Mouse (Mus musculus) intestine, embryonic 15.5 days (tissue): Measurements from ENCODE around the gene Rho. TPM values are rescaled to one million over a fixed set of nuclear protein-coding genes. Genes with fewer than 3 reads are reported as not detected.

Experiments used
- ATAC-seq: fragments of 200-750 bp; cut with Nextera tagmentation; 2 replicates; pipeline ENCODE4 v1.8.0; 2017; ENCODE audit warnings: moderate TSS enrichment, moderate library complexity
- H3K27ac ChIP-seq: fragments of 300-500 bp; sonication (generic); 2 replicates; pipeline ENCODE4 v1.5.1; 2015; ENCODE audit warnings: mild to moderate bottlenecking, inconsistent platforms
- H3K27me3 ChIP-seq: fragments of 300-500 bp; sonication (generic); replicated peaks from 2 replicates; pipeline ENCODE4 v1.6.1; 2015; ENCODE audit warnings: inconsistent platforms
- H3K36me3 ChIP-seq: fragments of 300-500 bp; sonication (generic); 2 replicates; pipeline ENCODE4 v1.6.1; 2015; ENCODE audit warnings: inconsistent platforms
- H3K4me1 ChIP-seq: fragments of 300-500 bp; sonication (generic); replicated peaks from 2 replicates; pipeline ENCODE4 v1.6.1; 2015; ENCODE audit warnings: inconsistent platforms
- H3K4me2 ChIP-seq: fragments of 300-500 bp; sonication (generic); replicated peaks from 2 replicates; pipeline ENCODE4 v1.6.1; 2015; ENCODE audit warnings: mild to moderate bottlenecking, inconsistent platforms
- H3K4me3 ChIP-seq: fragments of 300-500 bp; sonication (generic); replicated peaks from 2 replicates; pipeline ENCODE4 v1.5.1; 2015; ENCODE audit warnings: inconsistent platforms
- H3K9ac ChIP-seq: fragments of 300-500 bp; sonication (generic); 2 replicates; pipeline ENCODE4 v1.6.1; 2015; ENCODE audit warnings: inconsistent platforms
- H3K9me3 ChIP-seq: fragments of 300-500 bp; sonication (generic); 2 replicates; pipeline ENCODE4 v1.6.1; 2016; ENCODE audit warnings: inconsistent platforms
- WGBS: fragments of 180-500 bp; shearing (Covaris S2); methylation state at CpG from one replicate; pipeline ENCODE4 v1.1.7; 2015; 5-methylcytosine and 5-hydroxymethylcytosine counted together
- polyA plus RNA-seq: library from polyadenylated mRNA; unstranded; fragments of >200 nt; fragmentation: Nextera tagmentation; extraction: Ambion mirVana; gene quantifications from 2 replicates; pipeline ENCODE4 v1.2.1, GENCODE M21; 2015

The Rho gene
- polyA plus RNA-seq, 1 experiment from 2014 or later: 0.05 TPM

GRCm38 (mm10) chr6:115901489-115901931 lies 30.0 kb upstream of the Rho start:
- peaks cover 8% of the 10 kb centered on the region for H3K36me3 ChIP-seq
- H3K27ac ChIP-seq: peak overlapping the region; percentile 17; the same call in 1 of the 2 replicates
- H3K9ac ChIP-seq: no peak overlapping the region
- ATAC-seq: peak; percentile 31; the same call in 1 of the 2 replicates
- H3K9me3 ChIP-seq: no peaks in the 10 kb centered on the region
- WGBS: 77% methylated on average over 8 of the region's 8 CpGs
- H3K27me3 ChIP-seq: no peaks in the 10 kb centered on the region
- H3K4me3 ChIP-seq: no peak overlapping the region
- no peak overlapping the region for H3K4me2 ChIP-seq
- 0 out of 2 replicates have a peak, but pooled peaks cover 8% of the 10 kb centered on the region for H3K4me1 ChIP-seq

GRCm38 (mm10) chr6:115902545-115902944 lies 29.0 kb upstream of the Rho start:
- WGBS: 79% methylated on average over 3 of the region's 3 CpGs
- Histone ChIP-seq H3K27me3 (no peaks in the 10 kb centered on the region), H3K4me3 (no peak overlapping the region), H3K4me2 (no peak overlapping the region), H3K9ac (no peak overlapping the region), H3K27ac (no peak overlapping the region), H3K9me3 (no peaks in the 10 kb centered on the region), H3K4me1 (0 out of 2 replicates have a peak, but pooled peaks cover 8% of the 10 kb centered on the region), H3K36me3 (peaks cover 9% of the 10 kb centered on the region)
- ATAC-seq: no peak

- H3K36me3 ChIP-seq: peaks cover 7% of the 10 kb centered on the region
- H3K27me3 ChIP-seq: no peaks in the 10 kb centered on the region
- 0 out of 2 replicates have a peak, but pooled peaks cover 8% of the 10 kb centered on the region for H3K4me1 ChIP-seq
- H3K9me3 ChIP-seq: no peaks in the 10 kb centered on the region
- no peak overlapping the region for H3K4me3 ChIP-seq
- 85% methylated on average over 6 of the region's 6 CpGs for WGBS
- no peak overlapping the region for H3K4me2 ChIP-seq
- no peak for ATAC-seq
- H3K27ac ChIP-seq: no peak overlapping the region
- H3K9ac ChIP-seq: no peak overlapping the region
Measured at GRCm38 (mm10) chr6:115905568-115905967, 26.0 kb upstream of the Rho start.

GRCm38 (mm10) chr6:115906455-115906854 lies 25.1 kb upstream of the Rho start:
- Histone ChIP-seq H3K27ac (no peak overlapping the region), H3K27me3 (no peaks in the 10 kb centered on the region), H3K4me2 (no peak overlapping the region), H3K9ac (no peak overlapping the region), H3K4me3 (no peak overlapping the region), H3K9me3 (no peaks in the 10 kb centered on the region), H3K4me1 (0 out of 2 replicates have a peak, but pooled peaks cover 7% of the 10 kb centered on the region), H3K36me3 (peaks cover 7% of the 10 kb centered on the region)
- 74% methylated on average over 1 of the region's 1 CpGs for WGBS
- ATAC-seq: no peak

GRCm38 (mm10) chr6:115906871-115907270 lies 24.7 kb upstream of the Rho start:
- H3K9me3 ChIP-seq: no peaks in the 10 kb centered on the region
- 0 out of 2 replicates have a peak, but pooled peaks cover 3% of the 10 kb centered on the region for H3K4me1 ChIP-seq
- H3K36me3 ChIP-seq: peaks cover 7% of the 10 kb centered on the region
- WGBS: 68% methylated on average over 2 of the region's 2 CpGs
- H3K4me2 ChIP-seq: no peak overlapping the region
- no peaks in the 10 kb centered on the region for H3K27me3 ChIP-seq
- H3K9ac ChIP-seq: no peak overlapping the region
- no peak overlapping the region for H3K27ac ChIP-seq
- no peak for ATAC-seq
- no peak overlapping the region for H3K4me3 ChIP-seq

GRCm38 (mm10) chr6:115908421-115908982 lies 23.0 kb upstream of the Rho start:
- no peaks in the 10 kb centered on the region for H3K9me3 ChIP-seq
- no peaks in the 10 kb centered on the region for H3K4me1 ChIP-seq
- H3K27ac ChIP-seq: no peak overlapping the region
- no peak overlapping the region for H3K9ac ChIP-seq
- H3K36me3 ChIP-seq: peaks cover 7% of the 10 kb centered on the region
- H3K4me2 ChIP-seq: no peak overlapping the region
- H3K4me3 ChIP-seq: no peak overlapping the region
- H3K27me3 ChIP-seq: no peaks in the 10 kb centered on the region
- 49% methylated on average over 6 of the region's 6 CpGs for WGBS
- ATAC-seq: peak; percentile 26; the same call in 1 of the 2 replicates

- no peak for ATAC-seq
- WGBS: 80% methylated on average over 3 of the region's 3 CpGs
Measured at GRCm38 (mm10) chr6:115909052-115909451, 22.5 kb upstream of the Rho start.

GRCm38 (mm10) chr6:115909940-115910339 lies 21.6 kb upstream of the Rho start:
- Histone ChIP-seq H3K4me3 (no peak overlapping the region), H3K9me3 (no peaks in the 10 kb centered on the region), H3K9ac (no peak overlapping the region), H3K4me2 (no peak overlapping the region), H3K27ac (no peak overlapping the region; the same call in 1 of the 2 replicates), H3K4me1 (no peaks in the 10 kb centered on the region), H3K27me3 (no peaks in the 10 kb centered on the region), H3K36me3 (peaks cover 7% of the 10 kb centered on the region)
- peak; percentile 44; the same call in 1 of the 2 replicates for ATAC-seq
- 55% methylated on average over 8 of the region's 8 CpGs for WGBS

More at GRCm38 (mm10) chr6:115909052-115909451, 22.5 kb upstream of the Rho start:
- no peaks in the 10 kb centered on the region for H3K9me3 ChIP-seq
- H3K4me2 ChIP-seq: no peak overlapping the region
- H3K4me1 ChIP-seq: no peaks in the 10 kb centered on the region
- H3K27ac ChIP-seq: no peak overlapping the region
- H3K4me3 ChIP-seq: no peak overlapping the region
- H3K27me3 ChIP-seq: no peaks in the 10 kb centered on the region
- no peak overlapping the region for H3K9ac ChIP-seq
- peaks cover 7% of the 10 kb centered on the region for H3K36me3 ChIP-seq

GRCm38 (mm10) chr6:115911763-115912162 lies 19.8 kb upstream of the Rho start:
- Histone ChIP-seq H3K9ac (no peak overlapping the region), H3K4me3 (no peak overlapping the region), H3K27ac (no peak overlapping the region), H3K4me2 (no peak overlapping the region), H3K27me3 (no peaks in the 10 kb centered on the region), H3K36me3 (no peaks in the 10 kb centered on the region), H3K9me3 (no peaks in the 10 kb centered on the region), H3K4me1 (no peaks in the 10 kb centered on the region)
- no peak for ATAC-seq
- 83% methylated on average over 6 of the region's 6 CpGs for WGBS

GRCm38 (mm10) chr6:115913482-115913881 lies 18.1 kb upstream of the Rho start:
- Histone ChIP-seq H3K4me3 (no peak overlapping the region), H3K9me3 (no peaks in the 10 kb centered on the region), H3K4me1 (no peaks in the 10 kb centered on the region), H3K36me3 (no peaks in the 10 kb centered on the region), H3K4me2 (no peak overlapping the region), H3K27me3 (no peaks in the 10 kb centered on the region), H3K9ac (no peak overlapping the region), H3K27ac (no peak overlapping the region)
- ATAC-seq: no peak
- WGBS: 86% methylated on average over 10 of the region's 10 CpGs

- no peaks in the 10 kb centered on the region for H3K27me3 ChIP-seq
- H3K9me3 ChIP-seq: no peaks in the 10 kb centered on the region
- H3K27ac ChIP-seq: no peak overlapping the region
- 87% methylated on average over 15 of the region's 15 CpGs for WGBS
- H3K4me1 ChIP-seq: no peaks in the 10 kb centered on the region
- H3K4me2 ChIP-seq: no peak overlapping the region
- H3K9ac ChIP-seq: no peak overlapping the region
- H3K36me3 ChIP-seq: no peaks in the 10 kb centered on the region
- ATAC-seq: no peak
- H3K4me3 ChIP-seq: no peak overlapping the region
Measured at GRCm38 (mm10) chr6:115914511-115915202, 16.9 kb upstream of the Rho start.

GRCm38 (mm10) chr6:115915601-115916445 lies 15.7 kb upstream of the Rho start:
- Histone ChIP-seq H3K9ac (0 out of 2 replicates have a peak overlapping the region, but pooled peaks have one; percentile 23), H3K9me3 (no peaks in the 10 kb centered on the region), H3K27me3 (no peaks in the 10 kb centered on the region), H3K4me2 (no peak overlapping the region), H3K27ac (no peak overlapping the region), H3K36me3 (no peaks in the 10 kb centered on the region), H3K4me1 (no peaks in the 10 kb centered on the region), H3K4me3 (no peak overlapping the region)
- 50% methylated on average over 17 of the region's 17 CpGs for WGBS
- ATAC-seq: no peak
